Mouse (Mus musculus) heart, adult 2 months (tissue): Measurements from ENCODE around the gene Afdn.
A peak's percentile ranks its signal among the peaks of the same experiment; 100 is the strongest.

Source experiments
- CTCF ChIP-seq: fragments of 200-600 bp; IDR thresholded peaks from 2 replicates; pipeline ENCODE4 v1.8.1; 2022; ENCODE audit warnings: antibody characterized with exemption, mild to moderate bottlenecking, moderate library complexity
- POLR2A ChIP-seq: fragments of 200-500 bp; IDR thresholded peaks from 2 replicates; pipeline ENCODE4 v1.6.1; 2011; ENCODE audit warnings: mild to moderate bottlenecking, low read depth, low read length, control low read depth; ENCODE audit not compliant: insufficient read depth

- peak; percentile 90 for TF ChIP-seq POLR2A
- TF ChIP-seq CTCF: no peak
Measured at GRCm38 (mm10) chr17:13874245-13874644, 113.9 kb downstream of the Afdn start.
